Mouse (Mus musculus) neural tube, embryonic 12.5 days (tissue): ENCODE measurements around the gene Ak3. TPM values are rescaled to one million over a fixed set of nuclear protein-coding genes. Genes with fewer than 3 reads are reported as not detected.

ENCODE experiments used
- ATAC-seq: fragments of 200-750 bp; cut with Nextera tagmentation; 2 replicates; pipeline ENCODE4 v1.8.0; 2017; ENCODE audit warnings: low read depth, mild to moderate bottlenecking, moderate TSS enrichment, moderate library complexity; ENCODE audit not compliant: low FRiP score
- H3K27ac ChIP-seq: fragments of 300-500 bp; sonication (generic); 2 replicates; pipeline ENCODE4 v1.5.1; 2016
- H3K27me3 ChIP-seq: fragments of 300-500 bp; sonication (generic); replicated peaks from 2 replicates; pipeline ENCODE4 v1.6.1; 2016; ENCODE audit warnings: mild to moderate bottlenecking
- H3K36me3 ChIP-seq: fragments of 300-500 bp; sonication (generic); 2 replicates; pipeline ENCODE4 v1.6.1; 2016; ENCODE audit warnings: mild to moderate bottlenecking
- H3K4me1 ChIP-seq: fragments of 300-500 bp; sonication (generic); 2 replicates; pipeline ENCODE4 v1.6.1; 2016
- H3K4me2 ChIP-seq: fragments of 300-500 bp; sonication (generic); replicated peaks from 2 replicates; pipeline ENCODE4 v1.6.1; 2016; ENCODE audit warnings: mild to moderate bottlenecking
- H3K4me3 ChIP-seq: fragments of 300-500 bp; sonication (generic); 2 replicates; pipeline ENCODE4 v1.5.1; 2016
- H3K9ac ChIP-seq: fragments of 300-500 bp; sonication (generic); 2 replicates; pipeline ENCODE4 v1.6.1; 2016; ENCODE audit warnings: mild to moderate bottlenecking
- H3K9me3 ChIP-seq: fragments of 300-500 bp; sonication (generic); 2 replicates; pipeline ENCODE4 v1.6.1; 2016; ENCODE audit warnings: mild to moderate bottlenecking
- WGBS: fragments of 180-500 bp; shearing (Covaris S2); methylation state at CpG from one replicate; pipeline ENCODE4 v1.1.7; 2016; 5-methylcytosine and 5-hydroxymethylcytosine counted together
- polyA plus RNA-seq: library from polyadenylated mRNA; unstranded; fragments of >200 nt; fragmentation: Nextera tagmentation; extraction: Ambion mirVana; gene quantifications from 2 replicates; pipeline ENCODE4 v1.2.1, GENCODE M21; 2016

The Ak3 gene
- 65.1 and 66.3 TPM in 2 replicates for polyA plus RNA-seq

- WGBS: under 1% methylated on average over 65 of the region's 68 CpGs
- H3K9ac ChIP-seq: peak within 1 kb of the TSS; percentile 86
- no peaks in the 10 kb centered on the region for H3K27me3 ChIP-seq
- peak; percentile 92 for ATAC-seq
- H3K27ac ChIP-seq: peak within 1 kb of the TSS; percentile 21; the same call in 1 of the 2 replicates
- peak within 1 kb of the TSS; percentile 72 for H3K4me2 ChIP-seq
- peak within 1 kb of the TSS; percentile 78 for H3K4me3 ChIP-seq
- no peaks in the 10 kb centered on the region for H3K9me3 ChIP-seq
- H3K36me3 ChIP-seq: no peaks in the 10 kb centered on the region
- H3K4me1 ChIP-seq: peaks cover 4% of the 10 kb centered on the region; the same call in 1 of the 2 replicates
Observed at GRCm38 (mm10) chr19:29047334-29048170, at the start of gene Ak3. Gene Ak3, minus strand, starts transcription at chr19:29047961.

- Histone ChIP-seq H3K36me3 (no peaks in the 10 kb centered on the region), H3K27ac (no peak overlapping the region), H3K9me3 (no peaks in the 10 kb centered on the region), H3K4me2 (no peak overlapping the region), H3K4me1 (no peaks in the 10 kb centered on the region), H3K27me3 (no peaks in the 10 kb centered on the region), H3K9ac (no peak overlapping the region), H3K4me3 (no peak overlapping the region)
- ATAC-seq: no peak
Observed at GRCm38 (mm10) chr19:29092194-29092593, 44.4 kb upstream of the Ak3 start.

DNA sequence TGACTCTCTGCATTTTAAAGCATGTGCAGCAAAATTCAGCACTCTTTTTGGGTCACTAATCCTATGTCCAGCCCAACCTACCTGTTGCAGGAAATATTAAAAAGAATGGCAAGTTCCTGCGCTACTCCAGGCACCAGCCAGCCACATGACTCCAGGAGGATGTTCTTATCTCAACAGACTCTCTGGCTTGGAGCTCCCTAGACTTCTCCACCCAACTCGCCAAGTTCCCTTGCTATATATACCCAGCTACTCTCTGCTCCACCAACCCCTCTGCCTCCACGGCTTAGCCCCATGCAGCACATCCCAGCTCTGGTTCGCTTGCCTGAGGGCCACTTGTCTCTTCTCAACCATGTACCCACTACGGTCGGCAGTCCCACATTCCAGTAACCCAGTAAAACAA is 40.9 kb upstream of the Ak3 start:
- no peaks in the 10 kb centered on the region for H3K36me3 ChIP-seq
- no peak overlapping the region for H3K4me3 ChIP-seq
- no peak overlapping the region for H3K9ac ChIP-seq
- H3K4me2 ChIP-seq: no peak overlapping the region
- H3K9me3 ChIP-seq: no peaks in the 10 kb centered on the region
- H3K27me3 ChIP-seq: no peaks in the 10 kb centered on the region
- H3K27ac ChIP-seq: no peak overlapping the region
- no peaks in the 10 kb centered on the region for H3K4me1 ChIP-seq
- 86% methylated on average over 6 of the region's 6 CpGs for WGBS
- ATAC-seq: no peak

- no peak for ATAC-seq
- H3K4me3 ChIP-seq: no peak overlapping the region
- 77% methylated on average over 6 of the region's 6 CpGs for WGBS
Observed at GRCm38 (mm10) chr19:29074802-29075201, 27.0 kb upstream of the Ak3 start.

DNA sequence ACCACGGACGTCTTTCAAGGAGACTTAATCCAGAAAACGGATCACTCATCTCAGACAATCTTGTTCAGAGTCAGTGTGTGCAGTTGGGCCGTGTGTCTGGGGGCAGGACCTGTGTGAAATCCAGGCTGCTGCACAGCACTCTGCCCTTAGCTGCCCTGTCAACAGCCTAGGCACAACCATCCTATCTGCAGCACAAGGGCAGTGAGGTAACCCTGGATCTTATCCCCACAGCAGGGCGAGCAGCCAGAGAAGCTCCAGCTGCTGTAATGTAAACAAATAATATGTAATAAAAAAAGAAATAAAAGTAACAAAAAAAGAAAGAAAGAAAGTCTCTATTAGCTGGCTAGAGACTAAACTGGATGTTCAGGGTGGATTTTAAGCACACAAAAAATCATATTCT is 21.4 kb upstream of the Ak3 start:
- Histone ChIP-seq H3K4me3 (no peak overlapping the region), H3K36me3 (no peaks in the 10 kb centered on the region), H3K9me3 (no peaks in the 10 kb centered on the region), H3K4me2 (no peak overlapping the region), H3K27ac (no peak overlapping the region), H3K27me3 (no peaks in the 10 kb centered on the region), H3K4me1 (0 out of 2 replicates have a peak, but pooled peaks cover 8% of the 10 kb centered on the region), H3K9ac (no peak overlapping the region)
- 79% methylated on average over 5 of the region's 5 CpGs for WGBS
- no peak for ATAC-seq

More at GRCm38 (mm10) chr19:29074802-29075201, 27.0 kb upstream of the Ak3 start:
- Histone ChIP-seq H3K9me3 (no peaks in the 10 kb centered on the region), H3K4me1 (no peaks in the 10 kb centered on the region), H3K27ac (no peak overlapping the region), H3K9ac (no peak overlapping the region), H3K36me3 (no peaks in the 10 kb centered on the region), H3K4me2 (no peak overlapping the region), H3K27me3 (no peaks in the 10 kb centered on the region)

- peak; percentile 31; the same call in 1 of the 2 replicates for ATAC-seq
- WGBS: 12% methylated on average over 11 of the region's 11 CpGs
Observed at GRCm38 (mm10) chr19:29066981-29067471, 19.3 kb upstream of the Ak3 start.

DNA sequence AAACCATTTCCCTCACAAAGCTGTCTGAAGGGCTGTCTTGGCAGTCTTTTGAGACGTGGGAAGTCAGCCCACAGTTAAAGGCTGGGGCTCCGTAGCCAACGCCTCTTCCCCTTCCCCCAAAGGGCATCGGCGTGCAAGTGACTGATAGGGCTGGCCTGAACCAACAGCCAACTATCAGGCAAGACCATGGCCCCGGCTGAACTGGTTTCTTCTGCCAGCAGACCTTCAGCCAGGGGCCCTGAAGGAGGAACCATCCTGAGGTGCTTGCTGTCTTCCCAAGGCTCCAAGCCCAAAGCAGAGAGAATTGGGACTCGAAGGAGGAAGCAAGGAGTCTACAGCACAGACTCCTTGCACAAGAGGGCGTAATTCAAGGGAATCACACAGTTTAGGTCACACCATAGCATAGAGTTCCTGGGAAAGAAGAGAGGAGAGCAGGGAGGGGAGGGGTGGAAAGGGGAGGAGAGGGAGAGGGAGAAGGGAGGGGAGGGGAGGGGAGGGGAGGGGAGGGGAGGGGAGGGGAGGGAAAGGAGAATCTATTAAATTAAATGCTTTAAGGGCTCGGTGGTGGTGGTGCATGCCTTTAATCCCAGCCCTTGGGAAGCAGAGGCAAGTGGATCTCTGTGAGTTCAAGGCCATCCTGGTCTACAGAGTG is 16.8 kb upstream of the Ak3 start:
- Histone ChIP-seq H3K27me3 (no peaks in the 10 kb centered on the region), H3K9me3 (no peaks in the 10 kb centered on the region), H3K4me2 (no peak overlapping the region), H3K4me1 (0 out of 2 replicates have a peak, but pooled peaks cover 8% of the 10 kb centered on the region), H3K9ac (no peak overlapping the region), H3K4me3 (no peak overlapping the region), H3K27ac (no peak overlapping the region), H3K36me3 (no peaks in the 10 kb centered on the region)
- ATAC-seq: no peak
- WGBS: 65% methylated on average over 9 of the region's 9 CpGs

More at GRCm38 (mm10) chr19:29066981-29067471, 19.3 kb upstream of the Ak3 start:
- H3K4me1 ChIP-seq: 0 out of 2 replicates have a peak, but pooled peaks cover 8% of the 10 kb centered on the region
- H3K9ac ChIP-seq: no peak overlapping the region
- no peak overlapping the region; the same call in 1 of the 2 replicates for H3K4me3 ChIP-seq
- H3K36me3 ChIP-seq: no peaks in the 10 kb centered on the region
- H3K27me3 ChIP-seq: no peaks in the 10 kb centered on the region
- H3K27ac ChIP-seq: no peak overlapping the region
- peak overlapping the region; percentile 51 for H3K4me2 ChIP-seq
- no peaks in the 10 kb centered on the region for H3K9me3 ChIP-seq

GRCm38 (mm10) chr19:29063577-29064363 is 16.0 kb upstream of the Ak3 start:
- 0 out of 2 replicates have a peak, but pooled peaks cover 8% of the 10 kb centered on the region for H3K4me1 ChIP-seq
- no peak overlapping the region for H3K4me3 ChIP-seq
- H3K4me2 ChIP-seq: peak overlapping the region; percentile 46
- H3K27me3 ChIP-seq: no peaks in the 10 kb centered on the region
- ATAC-seq: peak; percentile 81
- H3K9me3 ChIP-seq: no peaks in the 10 kb centered on the region
- no peak overlapping the region for H3K27ac ChIP-seq
- no peaks in the 10 kb centered on the region for H3K36me3 ChIP-seq
- H3K9ac ChIP-seq: no peak overlapping the region
- WGBS: 21% methylated on average over 18 of the region's 18 CpGs

DNA sequence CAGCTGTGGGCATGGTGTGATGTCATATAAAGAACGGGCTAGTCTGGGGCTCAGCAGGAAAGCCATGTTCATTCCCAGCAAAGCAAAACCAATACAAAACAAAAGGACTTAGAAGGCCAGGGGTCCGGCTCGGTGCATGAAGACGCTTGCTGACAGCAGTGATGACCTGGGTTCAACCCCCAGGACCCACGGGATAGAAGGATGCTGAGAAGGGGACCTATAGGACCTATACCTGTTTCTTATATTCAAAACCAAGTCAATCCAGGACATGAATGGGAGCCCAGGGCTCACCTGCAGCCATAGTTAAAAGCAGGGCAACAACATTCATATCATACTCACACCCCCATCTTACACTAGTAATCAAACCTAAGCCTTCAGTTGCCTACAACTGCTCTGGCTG is 15.2 kb upstream of the Ak3 start:
- H3K27me3 ChIP-seq: no peaks in the 10 kb centered on the region
- no peak overlapping the region for H3K4me3 ChIP-seq
- no peak for ATAC-seq
- 78% methylated on average over 5 of the region's 5 CpGs for WGBS
- H3K4me1 ChIP-seq: 0 out of 2 replicates have a peak, but pooled peaks cover 8% of the 10 kb centered on the region
- no peak overlapping the region for H3K9ac ChIP-seq
- H3K36me3 ChIP-seq: no peaks in the 10 kb centered on the region
- no peaks in the 10 kb centered on the region for H3K9me3 ChIP-seq
- no peak overlapping the region for H3K27ac ChIP-seq
- H3K4me2 ChIP-seq: no peak overlapping the region

DNA sequence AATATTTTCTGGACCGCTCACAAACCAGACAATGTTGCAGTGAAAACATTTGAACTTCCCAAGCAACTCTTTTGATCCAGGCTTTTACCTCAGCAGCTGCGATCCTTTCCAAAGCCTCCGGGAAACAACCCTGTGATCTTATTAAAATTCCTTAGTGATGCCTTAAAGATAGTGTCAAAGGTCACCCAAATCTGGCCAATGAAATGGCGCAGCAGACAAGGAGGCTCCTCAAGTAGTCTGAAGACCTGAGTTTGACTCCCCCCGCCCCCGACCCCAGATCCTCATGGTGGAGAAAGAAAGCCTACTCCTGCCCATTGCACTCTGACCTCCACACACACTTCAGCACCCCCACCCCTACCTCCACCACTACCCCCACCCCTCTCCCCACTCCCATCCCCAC is 12.5 kb upstream of the Ak3 start:
- 50% methylated on average over 6 of the region's 6 CpGs for WGBS
- H3K27ac ChIP-seq: no peak overlapping the region
- no peak for ATAC-seq

GRCm38 (mm10) chr19:29059688-29060087 is 11.9 kb upstream of the Ak3 start:
- Histone ChIP-seq H3K9ac (no peak overlapping the region), H3K4me2 (no peak overlapping the region), H3K27me3 (no peaks in the 10 kb centered on the region), H3K4me1 (no peaks in the 10 kb centered on the region), H3K4me3 (no peak overlapping the region), H3K36me3 (no peaks in the 10 kb centered on the region), H3K27ac (no peak overlapping the region), H3K9me3 (no peaks in the 10 kb centered on the region)
- no peak for ATAC-seq
- 80% methylated on average over 2 of the region's 2 CpGs for WGBS

More for the DNA sequence above, 12.5 kb upstream of the Ak3 start:
- Histone ChIP-seq H3K4me1 (no peaks in the 10 kb centered on the region), H3K27me3 (no peaks in the 10 kb centered on the region), H3K36me3 (no peaks in the 10 kb centered on the region), H3K4me2 (no peak overlapping the region), H3K9ac (no peak overlapping the region), H3K9me3 (no peaks in the 10 kb centered on the region), H3K4me3 (no peak overlapping the region)

DNA sequence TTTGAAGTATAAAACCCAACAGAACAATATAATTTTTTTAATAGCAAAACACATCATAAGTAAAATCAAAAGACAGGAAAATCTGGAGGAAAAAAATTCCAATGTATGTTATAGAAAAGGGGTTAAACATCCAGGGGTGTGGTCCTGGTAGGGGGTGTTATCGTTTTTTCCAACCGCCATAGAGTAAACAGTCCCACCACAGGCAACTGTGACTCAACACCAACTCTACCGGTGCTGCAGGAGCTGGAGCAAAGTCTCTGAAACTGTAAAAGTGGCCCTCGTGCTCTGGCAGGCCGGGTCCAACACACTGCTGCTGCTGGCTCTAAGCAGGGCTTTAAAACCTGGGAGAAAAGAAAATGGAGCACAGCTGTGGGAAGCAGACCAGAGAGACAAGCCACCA is 11.0 kb upstream of the Ak3 start:
- no peaks in the 10 kb centered on the region for H3K9me3 ChIP-seq
- no peaks in the 10 kb centered on the region for H3K36me3 ChIP-seq
- WGBS: 89% methylated on average over 5 of the region's 5 CpGs
- H3K9ac ChIP-seq: no peak overlapping the region
- no peak for ATAC-seq
- H3K4me1 ChIP-seq: no peaks in the 10 kb centered on the region
- no peak overlapping the region for H3K4me3 ChIP-seq
- no peak overlapping the region for H3K4me2 ChIP-seq
- H3K27ac ChIP-seq: no peak overlapping the region
- H3K27me3 ChIP-seq: no peaks in the 10 kb centered on the region
